Mouse (Mus musculus) intestine, postnatal 0 days (tissue): ENCODE measurements around the gene Acvrl1. TPM values are rescaled to one million over a fixed set of nuclear protein-coding genes. Genes with fewer than 3 reads are reported as not detected.
A peak's percentile ranks its signal among the peaks of the same experiment; 100 is the strongest.

Experiments
- ATAC-seq: fragments of 200-750 bp; cut with Nextera tagmentation; 2 replicates; pipeline ENCODE4 v1.8.0; 2017; ENCODE audit warnings: mild to moderate bottlenecking, moderate TSS enrichment, moderate library complexity
- H3K27ac ChIP-seq: fragments of 300-500 bp; sonication (generic); 2 replicates; pipeline ENCODE4 v1.5.1; 2014; ENCODE audit warnings: mild to moderate bottlenecking, low read depth, low read length, moderate library complexity
- H3K27me3 ChIP-seq: fragments of 300-500 bp; sonication (generic); replicated peaks from 2 replicates; pipeline ENCODE4 v1.6.1; 2014; ENCODE audit warnings: low read length, mixed read lengths; ENCODE audit not compliant: control insufficient read depth, insufficient read depth
- H3K36me3 ChIP-seq: fragments of 300-500 bp; sonication (generic); 2 replicates; pipeline ENCODE4 v1.6.1; 2014; ENCODE audit warnings: mild to moderate bottlenecking, moderate library complexity; ENCODE audit not compliant: control insufficient read depth, insufficient read depth
- H3K4me1 ChIP-seq: fragments of 300-500 bp; sonication (generic); replicated peaks from 2 replicates; pipeline ENCODE4 v1.6.1; 2014; ENCODE audit warnings: antibody characterized with exemption, low read length, mixed read lengths; ENCODE audit not compliant: control insufficient read depth, insufficient read depth
- H3K4me2 ChIP-seq: fragments of 300-500 bp; sonication (generic); replicated peaks from 2 replicates; pipeline ENCODE4 v1.6.1; 2014; ENCODE audit warnings: low read depth, mild to moderate bottlenecking, moderate library complexity
- H3K4me3 ChIP-seq: fragments of 300-500 bp; sonication (generic); 2 replicates; pipeline ENCODE4 v1.5.1; 2014; ENCODE audit warnings: low read depth, low read length
- H3K9ac ChIP-seq: fragments of 300-500 bp; sonication (generic); 2 replicates; pipeline ENCODE4 v1.6.1; 2014; ENCODE audit warnings: mild to moderate bottlenecking, low read depth, low read length
- H3K9me3 ChIP-seq: fragments of 300-500 bp; sonication (generic); 2 replicates; pipeline ENCODE4 v1.6.1; 2016; ENCODE audit warnings: mixed run types; ENCODE audit not compliant: control insufficient read depth
- CTCF ChIP-seq: sonication (generic); IDR thresholded peaks from 2 replicates; pipeline ENCODE4 v1.5.1; 2016; ENCODE audit warnings: low read depth, mild to moderate bottlenecking, control low read depth, antibody characterized with exemption, moderate library complexity
- WGBS: fragments of 180-500 bp; shearing (Covaris S2); extraction: QIAGEN DNeasy Blood & Tissue Kit; methylation state at CpG from one replicate; pipeline ENCODE4 v1.1.7; 2014; 5-methylcytosine and 5-hydroxymethylcytosine counted together
- polyA plus RNA-seq: library from polyadenylated mRNA; unstranded; fragments of >200 nt; fragmentation: Nextera tagmentation; extraction: Ambion mirVana; gene quantifications from 2 replicates; pipeline ENCODE4 v1.2.1, GENCODE M21; 2015

Acvrl1 gene
- polyA plus RNA-seq, 1 experiment from 2014 or later = 13.8 TPM

DNA sequence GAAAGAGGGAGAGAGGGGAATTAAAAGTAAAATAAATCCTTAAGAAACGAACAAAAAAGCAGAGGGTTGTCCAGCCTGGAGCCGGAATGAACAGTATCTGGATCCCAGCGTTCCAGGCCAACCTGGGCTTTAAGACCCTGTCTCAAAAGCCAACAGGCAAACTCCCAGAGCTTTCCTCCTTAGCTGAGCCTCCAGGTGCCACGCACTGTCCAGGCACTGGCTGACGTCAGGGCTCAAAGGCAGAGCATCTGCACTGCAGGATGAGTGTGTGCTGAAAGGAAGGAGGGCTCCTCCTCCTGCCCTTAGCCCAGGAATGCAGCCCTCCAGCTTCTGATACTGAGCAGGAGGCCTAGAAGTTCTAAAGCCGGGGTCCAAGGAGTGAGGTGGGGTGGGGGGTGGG, 34.3 kb upstream of the Acvrl1 start:
- Histone ChIP-seq H3K27me3 (no peaks in the 10 kb centered on the region), H3K9me3 (no peaks in the 10 kb centered on the region), H3K36me3 (no peaks in the 10 kb centered on the region), H3K27ac (no peak overlapping the region), H3K4me2 (no peak overlapping the region), H3K9ac (no peak overlapping the region), H3K4me3 (no peak overlapping the region), H3K4me1 (no peaks in the 10 kb centered on the region)
- no peak for TF ChIP-seq CTCF
- no peak for ATAC-seq
- WGBS = 65% methylated on average over 6 of the region's 6 CpGs

DNA sequence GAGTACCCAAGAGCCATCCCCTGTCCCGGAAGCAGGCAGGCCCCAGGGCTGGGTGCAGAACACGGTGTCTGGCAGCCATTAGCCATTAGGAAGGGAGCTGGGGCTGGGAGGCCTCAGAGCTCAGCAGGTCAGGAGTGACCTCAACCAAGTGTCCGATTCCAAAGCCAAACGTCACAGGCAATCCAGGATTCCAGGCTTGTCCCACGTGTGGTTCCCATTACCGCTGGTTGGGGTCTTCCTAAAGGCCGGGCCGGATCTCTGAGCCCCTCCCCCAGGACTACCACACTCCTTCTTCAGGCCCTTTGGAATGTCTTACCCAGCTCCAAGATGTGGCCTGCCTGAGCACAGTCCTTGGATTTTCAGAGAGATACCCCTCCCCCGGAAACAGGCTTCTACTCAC, 33.3 kb upstream of the Acvrl1 start:
- no peak for TF ChIP-seq CTCF
- Histone ChIP-seq H3K27ac (no peak overlapping the region; the same call in 1 of the 2 replicates), H3K4me2 (no peak overlapping the region), H3K27me3 (no peaks in the 10 kb centered on the region), H3K4me3 (no peak overlapping the region), H3K9ac (no peak overlapping the region), H3K9me3 (no peaks in the 10 kb centered on the region), H3K4me1 (no peaks in the 10 kb centered on the region), H3K36me3 (no peaks in the 10 kb centered on the region)
- WGBS = 79% methylated on average over 9 of the region's 9 CpGs
- no peak for ATAC-seq

DNA sequence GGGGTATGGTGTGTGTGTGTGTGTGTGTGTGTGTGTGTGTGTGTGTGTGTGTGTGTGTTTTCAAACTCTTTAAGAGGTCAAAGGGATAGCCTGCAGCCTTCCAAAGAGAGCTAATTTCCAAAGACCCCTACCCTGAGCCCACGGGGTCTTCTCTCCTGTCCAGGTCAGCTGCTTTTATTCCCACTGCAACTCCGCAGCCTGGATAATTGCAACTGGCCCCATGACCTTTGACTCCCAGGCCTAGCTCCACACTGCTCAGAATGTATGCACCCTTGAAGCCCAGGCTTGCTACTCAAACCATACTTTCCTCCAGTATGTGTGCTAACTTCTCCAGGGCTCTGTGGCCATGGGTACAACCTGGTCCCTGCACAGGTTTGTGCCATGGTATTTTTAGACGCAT, 32.9 kb upstream of the Acvrl1 start:
- Histone ChIP-seq H3K36me3 (no peaks in the 10 kb centered on the region), H3K27ac (no peak overlapping the region), H3K27me3 (no peaks in the 10 kb centered on the region), H3K9me3 (no peaks in the 10 kb centered on the region), H3K4me1 (no peaks in the 10 kb centered on the region), H3K9ac (no peak overlapping the region), H3K4me3 (no peak overlapping the region), H3K4me2 (no peak overlapping the region)
- no peak for TF ChIP-seq CTCF
- WGBS = 65% methylated on average over 3 of the region's 3 CpGs
- no peak for ATAC-seq

DNA sequence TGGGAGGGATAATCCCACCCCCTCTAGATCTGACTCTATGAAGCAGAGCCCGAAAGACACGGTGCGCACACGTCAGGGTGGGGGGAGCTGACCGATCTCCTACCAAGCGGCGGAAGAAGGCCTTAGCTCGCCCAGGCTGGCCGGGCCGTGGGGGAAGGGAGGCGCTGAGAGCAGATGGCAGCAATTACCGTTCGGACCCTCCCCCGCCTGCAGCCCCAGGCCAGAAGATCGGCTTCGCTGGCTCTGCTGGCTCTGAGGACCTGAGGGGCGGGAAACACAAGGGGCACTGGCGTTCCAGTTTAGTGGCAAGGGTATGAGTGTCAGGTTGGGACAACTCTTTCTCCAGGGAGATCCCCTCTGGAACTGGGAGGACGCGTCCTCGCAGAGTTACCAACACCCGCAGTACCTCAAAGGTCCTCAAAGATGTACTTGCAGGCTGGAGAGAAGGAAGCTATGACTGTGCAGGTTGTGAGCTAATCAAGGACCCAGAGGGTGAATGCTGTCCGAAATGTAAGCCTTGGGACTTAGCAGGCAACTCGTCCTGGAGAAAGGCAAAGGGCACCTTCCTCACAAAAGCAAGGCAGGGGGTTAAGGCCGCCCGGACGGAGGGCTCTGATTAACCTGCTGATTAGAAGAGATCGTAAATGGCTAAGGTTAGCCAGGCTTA, 30.2 kb upstream of the Acvrl1 start:
- TF ChIP-seq CTCF = 0 out of 2 replicates have a peak, but pooled peaks have one; percentile 5
- H3K9ac ChIP-seq = 0 out of 2 replicates have a peak overlapping the region, but pooled peaks have one; percentile 11
- 0 out of 2 replicates have a peak overlapping the region, but pooled peaks have one; percentile 1 for H3K4me2 ChIP-seq
- ATAC-seq = no peak
- H3K4me1 ChIP-seq = no peaks in the 10 kb centered on the region
- H3K4me3 ChIP-seq = no peak overlapping the region
- H3K36me3 ChIP-seq = no peaks in the 10 kb centered on the region
- H3K27ac ChIP-seq = no peak overlapping the region
- WGBS = 25% methylated on average over 28 of the region's 28 CpGs
- no peaks in the 10 kb centered on the region for H3K27me3 ChIP-seq
- H3K9me3 ChIP-seq = no peaks in the 10 kb centered on the region

DNA sequence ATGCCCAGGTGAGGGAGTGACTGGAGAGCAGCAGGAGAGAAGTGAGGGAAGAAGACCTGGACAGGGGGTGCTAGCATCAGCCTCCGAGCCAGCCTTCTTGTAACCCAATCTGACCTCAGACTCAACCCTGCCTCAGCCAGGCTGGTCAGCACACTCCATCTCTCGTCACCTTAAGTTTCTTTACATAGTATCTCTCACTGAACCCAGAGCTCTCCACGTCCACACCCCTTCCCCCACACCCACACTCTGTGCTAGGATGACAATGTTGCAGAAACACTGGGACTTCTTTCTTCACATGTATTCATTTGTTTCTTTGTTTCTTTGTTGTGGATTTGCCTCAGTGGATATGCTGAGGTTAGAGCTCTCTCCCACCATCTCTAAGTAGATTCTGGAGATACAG, 27.3 kb upstream of the Acvrl1 start:
- H3K36me3 ChIP-seq = no peaks in the 10 kb centered on the region
- WGBS = 86% methylated on average over 3 of the region's 3 CpGs
- H3K27me3 ChIP-seq = no peaks in the 10 kb centered on the region
- H3K9me3 ChIP-seq = no peaks in the 10 kb centered on the region
- H3K4me3 ChIP-seq = no peak overlapping the region
- no peaks in the 10 kb centered on the region for H3K4me1 ChIP-seq
- no peak overlapping the region for H3K4me2 ChIP-seq
- no peak for ATAC-seq
- H3K9ac ChIP-seq = no peak overlapping the region
- no peak overlapping the region for H3K27ac ChIP-seq
- no peak for TF ChIP-seq CTCF

DNA sequence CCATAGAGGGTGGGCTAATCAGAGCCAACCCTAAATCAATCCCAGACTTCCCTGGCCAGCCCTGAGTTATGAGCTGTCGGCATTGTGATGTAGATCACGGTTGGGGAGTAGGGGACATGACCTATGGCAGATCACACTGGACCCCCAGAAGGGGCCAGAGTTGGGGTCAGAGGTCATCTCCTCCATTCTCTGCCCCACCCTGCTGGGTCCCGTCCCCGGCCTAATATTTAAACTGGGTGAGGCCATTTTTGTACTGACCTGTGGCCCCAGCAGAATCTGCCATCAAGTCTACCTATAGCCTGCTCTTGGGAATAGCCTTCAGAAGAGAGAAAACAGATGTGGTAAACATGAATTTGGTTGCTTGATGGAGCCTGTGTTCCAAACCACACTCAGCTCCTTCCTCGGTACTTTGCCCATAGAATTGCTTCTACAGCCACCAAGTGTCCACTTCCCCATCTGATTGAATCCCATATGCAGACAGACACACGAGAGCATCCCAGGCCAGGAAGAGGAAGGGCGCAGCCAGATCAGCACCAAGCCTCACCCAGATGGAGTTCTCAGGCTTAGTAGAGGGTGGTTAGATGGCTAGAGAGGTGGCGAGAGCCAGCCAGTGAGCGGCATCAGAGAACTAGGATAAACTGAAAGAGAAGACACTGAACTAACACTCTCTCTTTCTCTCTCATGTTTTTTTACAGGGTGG, 24.6 kb upstream of the Acvrl1 start:
- H3K4me2 ChIP-seq = no peak overlapping the region
- no peaks in the 10 kb centered on the region for H3K4me1 ChIP-seq
- WGBS = 80% methylated on average over 9 of the region's 9 CpGs
- H3K4me3 ChIP-seq = no peak overlapping the region
- no peak for TF ChIP-seq CTCF
- H3K36me3 ChIP-seq = no peaks in the 10 kb centered on the region
- H3K27me3 ChIP-seq = no peaks in the 10 kb centered on the region
- no peak overlapping the region for H3K9ac ChIP-seq
- ATAC-seq = no peak
- H3K27ac ChIP-seq = no peak overlapping the region
- no peaks in the 10 kb centered on the region for H3K9me3 ChIP-seq
